Mouse (Mus musculus) myocyte (in vitro differentiated cells): ENCODE measurements at regions not wholly inside any gene's neighbourhood (a gene's known extent, or its start where the extent isn't known, plus 50 kb on each side); places are given as distances from the start of the nearest gene placed in this dataset.
A peak's percentile ranks its signal among the peaks of the same experiment; 100 is the strongest.

Experiments
- CEBPB ChIP-seq: IDR thresholded peaks from 2 replicates; pipeline ENCODE4 v1.6.1; 2011; ENCODE audit warnings: mild to moderate bottlenecking, moderate library complexity; ENCODE audit not compliant: poor library complexity, insufficient read depth, severe bottlenecking
- E2F4 ChIP-seq: IDR thresholded peaks from one replicate; pipeline ENCODE4 v1.6.1; 2011; ENCODE audit warnings: mild to moderate bottlenecking, control low read depth, moderate library complexity; ENCODE audit not compliant: insufficient read depth
- MYOD1 ChIP-seq, 3 experiments: IDR thresholded peaks; one replicate each; pipeline ENCODE4 v1.6.1; 2011; ENCODE audit warnings: control low read depth in 2 of 3, low read depth in 2 of 3, mild to moderate bottlenecking in 2 of 3, moderate library complexity in 1 of 3; ENCODE audit not compliant: insufficient read length in 2 of 3, control insufficient read depth in 1 of 3
- MYOG ChIP-seq, 3 experiments: IDR thresholded peaks; one replicate each; pipeline ENCODE4 v1.6.1; 2011; ENCODE audit warnings: control low read depth in 2 of 3, low read depth in 2 of 3, mild to moderate bottlenecking in 2 of 3; ENCODE audit not compliant: insufficient read length in 2 of 3, control insufficient read depth in 1 of 3, insufficient read depth in 1 of 3
- POLR2A ChIP-seq: IDR thresholded peaks from one replicate; pipeline ENCODE4 v1.6.1; 2011; ENCODE audit warnings: low read depth, mild to moderate bottlenecking, control low read depth, moderate library complexity; ENCODE audit not compliant: insufficient read length
- POLR2AphosphoS2 ChIP-seq: IDR thresholded peaks from one replicate; pipeline ENCODE4 v1.6.1; 2011; ENCODE audit warnings: low read depth, control low read depth; ENCODE audit not compliant: insufficient read length
- REST ChIP-seq: IDR thresholded peaks from one replicate; pipeline ENCODE4 v1.6.1; 2011; ENCODE audit warnings: mild to moderate bottlenecking, control low read depth, moderate library complexity; ENCODE audit not compliant: insufficient read depth, insufficient read length
- SRF ChIP-seq: IDR thresholded peaks from one replicate; pipeline ENCODE4 v1.6.1; 2011; ENCODE audit warnings: low read depth; ENCODE audit not compliant: control insufficient read depth, insufficient read length
- TCF12 ChIP-seq: IDR thresholded peaks from one replicate; pipeline ENCODE4 v1.6.1; 2011; ENCODE audit warnings: mild to moderate bottlenecking, control low read depth; ENCODE audit not compliant: poor library complexity, insufficient read depth, severe bottlenecking
- USF1 ChIP-seq: IDR thresholded peaks from one replicate; pipeline ENCODE4 v1.6.1; 2011; ENCODE audit warnings: low read depth, mild to moderate bottlenecking, control low read depth, moderate library complexity

- TF ChIP-seq POLR2A (no peak), E2F4 (no peak), USF1 (no peak), TCF12 (no peak), MYOG (IDR thresholded peaks at IDR 0.05; ENCODE audit: control insufficient read depth in 1 of 3, insufficient read depth in 1 of 3, insufficient read length in 2 of 3, low read depth in 2 of 3) (no peak), CEBPB (peak; percentile 57; the same call in 1 of the 2 replicates), REST (no peak), POLR2AphosphoS2 (no peak), MYOD1 (IDR thresholded peaks at IDR 0.05; ENCODE audit: control insufficient read depth in 1 of 3, insufficient read length in 2 of 3, low read depth in 2 of 3) (no peak), SRF (no peak)
These were observed 451.7 kb upstream of the Pdcd1 start for GRCm38 (mm10) chr1:94504080-94504520.
